Mouse (Mus musculus) stomach, postnatal 0 days (tissue): ENCODE results near the gene Mrps11.

Experiments used
- CTCF ChIP-seq: IDR thresholded peaks from 2 replicates; pipeline ENCODE4 v1.5.1; 2016; ENCODE audit warnings: antibody characterized with exemption, low read depth, mild to moderate bottlenecking, moderate library complexity
- EP300 ChIP-seq: optimal IDR thresholded peaks from 2 replicates; pipeline ENCODE3; 2016; ENCODE audit warnings: antibody characterized with exemption

- TF ChIP-seq CTCF (no peak), EP300 (no peak)
These were observed 11.7 kb downstream of the Mrps11 start for GRCm38 (mm10) chr7:78794571-78795092.
